Mouse (Mus musculus) stomach, postnatal 0 days (tissue): ENCODE results near the gene Tmem253.

Experiments
- CTCF ChIP-seq: IDR thresholded peaks from 2 replicates; pipeline ENCODE4 v1.5.1; 2016; ENCODE audit warnings: antibody characterized with exemption, low read depth, mild to moderate bottlenecking, moderate library complexity
- EP300 ChIP-seq: optimal IDR thresholded peaks from 2 replicates; pipeline ENCODE3; 2016; ENCODE audit warnings: antibody characterized with exemption

GRCm38 (mm10) chr14:52044901-52045678, 29.6 kb downstream of the Tmem253 start:
- TF ChIP-seq CTCF (peak; percentile 76), EP300 (no peak)
